Comparison of ENCODE assay signal across 14 mouse cellular contexts in the genomic region with DNA sequence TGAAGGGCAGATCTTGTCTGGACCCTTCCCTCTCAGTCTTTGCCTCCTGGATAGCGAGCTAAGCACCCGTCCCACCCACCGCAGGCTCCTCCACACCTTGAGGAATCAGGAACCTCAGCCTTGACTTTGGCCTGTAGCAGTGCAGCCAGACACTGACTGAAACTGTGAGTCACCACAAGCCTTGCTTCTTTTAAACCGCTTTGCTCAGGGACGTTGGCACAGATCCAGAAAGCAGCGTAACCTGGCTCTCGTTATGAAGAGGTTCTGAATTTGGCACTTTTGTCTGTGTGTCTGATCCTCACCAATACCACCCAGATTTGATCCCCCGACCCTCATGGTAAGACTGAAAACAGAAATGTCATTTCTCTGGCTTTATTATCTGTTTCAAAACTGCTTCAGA.
A peak's percentile ranks its signal among the peaks of the same experiment; 100 is the strongest.
DNase-seq lines count a peak whose midpoint lies in the region; ATAC-seq lines count a peak whose summit lies in the region.
"Had no signal": no experiment of that assay in that cellular context is flagged by ENCODE, and none has a peak within 500 bp of the region (broad histone marks: within the 10 kb centered on the region; RNA-seq: fewer than 3 reads in every experiment).

No protein-coding gene starts in this region.

- H3K36me3 ChIP-seq in embryonic facial prominence, embryonic 14.5 days (ENCODE audit: control insufficient read depth, insufficient read depth, low read length): no peaks in the 10 kb centered on the region
- no peaks in the 10 kb centered on the region for H3K36me3 ChIP-seq in embryonic facial prominence, embryonic 10.5 days (replicated peaks)
- H3K36me3 ChIP-seq: limb, embryonic 15.5 days; lung, embryonic 15.5 days; midbrain, embryonic 12.5 days had no signal

- H3K4me3 ChIP-seq in embryonic facial prominence, embryonic 14.5 days (ENCODE audit: low read depth, low read length): no peak overlapping the region
- H3K4me3 ChIP-seq in embryonic facial prominence, embryonic 10.5 days: no peak overlapping the region
- H3K4me3 ChIP-seq: limb, embryonic 15.5 days; lung, embryonic 15.5 days; midbrain, embryonic 12.5 days had no signal

- H3K9ac ChIP-seq in embryonic facial prominence, embryonic 14.5 days (ENCODE audit: low read depth, low read length): no peak overlapping the region
- H3K9ac ChIP-seq: limb, embryonic 15.5 days; lung, embryonic 15.5 days; midbrain, embryonic 12.5 days had no signal

- no peaks in the 10 kb centered on the region for H3K4me1 ChIP-seq in embryonic facial prominence, embryonic 14.5 days (ENCODE audit: control insufficient read depth, insufficient read depth, low read length)
- H3K4me1 ChIP-seq in embryonic facial prominence, embryonic 10.5 days: no peaks in the 10 kb centered on the region
- H3K4me1 ChIP-seq: limb, embryonic 15.5 days; lung, embryonic 15.5 days had no signal

- peak; percentile 39 for DNase-seq in embryonic facial prominence, embryonic 14.5 days (ENCODE audit: low spot score)
- no peak for DNase-seq in embryonic facial prominence, embryonic 10.5 days (ENCODE audit: low spot score)
- DNase-seq in lung, postnatal 14 days: peak; percentile 1
- DNase-seq in lung, adult 18-20 months: no peak
- DNase-seq in NIH3T3 (ENCODE audit: low read depth): peak; percentile 7
- DNase-seq in adrenal gland, postnatal 14 days: peak; percentile 81
- DNase-seq in layer of hippocampus, adult 18-20 months (ENCODE audit: low spot score in 2 of 2): no peak
- DNase-seq: right cerebral cortex, postnatal 25 days; thymus, postnatal 36 days had no signal

- 47% methylated on average over 8 of the region's 8 CpGs for WGBS in embryonic facial prominence, embryonic 14.5 days
- 77% methylated on average over 8 of the region's 8 CpGs for WGBS in embryonic facial prominence, embryonic 10.5 days

- no peak overlapping the region for H3K4me2 ChIP-seq in embryonic facial prominence, embryonic 14.5 days (ENCODE audit: low read depth, low read length)
- H3K4me2 ChIP-seq: limb, embryonic 15.5 days; lung, embryonic 15.5 days; midbrain, embryonic 12.5 days had no signal

- H3K27me3 ChIP-seq in embryonic facial prominence, embryonic 14.5 days (replicated peaks; ENCODE audit: control insufficient read depth, insufficient read depth, low read length): no peaks in the 10 kb centered on the region
- no peaks in the 10 kb centered on the region for H3K27me3 ChIP-seq in embryonic facial prominence, embryonic 10.5 days (replicated peaks; ENCODE audit: low read depth, poor library complexity, severe bottlenecking)
- H3K27me3 ChIP-seq: limb, embryonic 15.5 days; lung, embryonic 15.5 days; midbrain, embryonic 12.5 days had no signal

- ATAC-seq in embryonic facial prominence, embryonic 14.5 days (ENCODE audit: low read depth): no peak
- no peak for ATAC-seq in megakaryocyte-erythroid progenitor cell, adult 5-6 weeks (replicated peaks; ENCODE audit: low FRiP score, low TSS enrichment, poor library complexity, severe bottlenecking)
- ATAC-seq: activated CD4-positive, CD25-positive, alpha-beta regulatory T cell, adult 4 months had no signal

- H3K9me3 ChIP-seq in embryonic facial prominence, embryonic 14.5 days (ENCODE audit: control insufficient read depth, low read length): no peaks in the 10 kb centered on the region
- H3K9me3 ChIP-seq in embryonic facial prominence, embryonic 10.5 days: no peaks in the 10 kb centered on the region
- H3K9me3 ChIP-seq: limb, embryonic 15.5 days; lung, embryonic 15.5 days; midbrain, embryonic 12.5 days had no signal

- H3K27ac ChIP-seq in embryonic facial prominence, embryonic 14.5 days (replicated peaks; ENCODE audit: low read depth, low read length): no peak overlapping the region
- H3K27ac ChIP-seq in embryonic facial prominence, embryonic 10.5 days (replicated peaks): no peak overlapping the region
- H3K27ac ChIP-seq: limb, embryonic 15.5 days; lung, embryonic 15.5 days; midbrain, embryonic 12.5 days had no signal

Comparison
In these comparisons a context has a peak if more than half of its experiments do, and no peak if none do; other contexts are left out.
1. DNase-seq: peak in embryonic facial prominence, embryonic 14.5 days (single experiment), lung, postnatal 14 days (single experiment), NIH3T3 (single experiment) and adrenal gland, postnatal 14 days (single experiment); none in embryonic facial prominence, embryonic 10.5 days (single experiment), lung, adult 18-20 months (0 of 2) and layer of hippocampus, adult 18-20 months (0 of 2).